Mouse (Mus musculus) naive thymus-derived CD4-positive, alpha-beta T cell, adult 2 months (primary cell): Measurements from ENCODE around the gene Pvalb.

Experiments
- DNase-seq: peaks from one replicate; pipeline ENCODE4 v3.0.0-alpha.2; 2011; ENCODE audit warnings: low read depth

Pvalb gene

GRCm38 (mm10) chr15:78158335-78158734, 47.9 kb downstream of the Pvalb start:
- DNase-seq = no peak

- DNase-seq = no peak
These were observed 48.4 kb downstream of the Pvalb start for GRCm38 (mm10) chr15:78157824-78158223.

DNA sequence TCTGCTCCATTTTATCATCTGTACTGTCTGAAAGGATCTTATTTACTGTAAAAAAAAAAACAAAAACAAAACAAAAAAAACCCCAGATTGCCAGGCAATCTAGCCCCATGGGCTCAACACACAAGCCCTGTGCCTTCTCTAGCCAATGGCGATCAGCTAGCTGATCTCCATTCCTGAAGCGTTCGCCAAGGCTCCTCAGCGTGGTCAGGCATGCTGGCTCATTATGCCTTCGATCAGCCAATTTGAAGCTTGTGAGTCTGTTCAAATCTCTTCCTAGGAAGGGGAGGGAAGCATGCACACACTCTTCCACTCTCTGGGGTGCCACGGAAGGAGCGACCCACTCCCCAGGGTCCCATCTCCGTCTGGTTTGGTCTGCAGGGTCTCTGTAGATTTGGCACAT, 48.9 kb downstream of the Pvalb start:
- no peak for DNase-seq

GRCm38 (mm10) chr15:78155421-78155820, 50.8 kb downstream of the Pvalb start:
- no peak for DNase-seq

DNA sequence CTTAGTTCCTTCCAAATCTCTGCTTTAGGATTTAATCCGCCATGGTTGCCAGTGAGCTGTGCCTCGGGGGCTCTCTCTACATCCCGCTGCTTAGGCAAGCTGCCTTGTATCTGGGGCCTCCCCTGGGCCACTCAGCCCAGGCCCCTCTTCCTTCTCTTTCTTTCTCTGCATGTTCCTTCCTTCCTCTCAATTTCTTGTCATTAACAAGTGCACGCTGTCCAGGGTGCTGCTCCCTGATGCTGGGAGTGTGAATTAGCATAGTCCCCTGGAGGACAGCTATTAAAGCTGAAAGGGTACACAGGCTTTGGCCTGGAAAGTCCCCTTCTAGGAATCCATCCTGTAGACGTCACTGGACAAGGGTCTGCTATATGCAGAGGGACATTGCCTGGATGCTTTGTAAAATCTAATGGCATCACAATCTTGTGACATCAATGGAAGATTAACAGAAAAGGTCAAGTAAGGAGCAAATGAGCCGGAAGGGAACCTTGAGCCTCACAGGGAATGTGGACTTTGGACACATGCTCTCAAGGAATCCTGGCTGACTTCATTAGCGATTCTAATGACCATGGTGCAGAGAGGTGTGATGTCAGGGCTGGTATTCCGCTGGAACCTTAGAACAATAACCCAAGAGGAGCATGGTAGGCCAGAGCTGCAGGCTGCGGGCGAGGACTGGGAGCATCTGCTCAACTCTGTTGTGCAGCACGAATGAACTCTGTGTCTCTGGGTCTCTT, 53.0 kb downstream of the Pvalb start:
- no peak for DNase-seq

DNA sequence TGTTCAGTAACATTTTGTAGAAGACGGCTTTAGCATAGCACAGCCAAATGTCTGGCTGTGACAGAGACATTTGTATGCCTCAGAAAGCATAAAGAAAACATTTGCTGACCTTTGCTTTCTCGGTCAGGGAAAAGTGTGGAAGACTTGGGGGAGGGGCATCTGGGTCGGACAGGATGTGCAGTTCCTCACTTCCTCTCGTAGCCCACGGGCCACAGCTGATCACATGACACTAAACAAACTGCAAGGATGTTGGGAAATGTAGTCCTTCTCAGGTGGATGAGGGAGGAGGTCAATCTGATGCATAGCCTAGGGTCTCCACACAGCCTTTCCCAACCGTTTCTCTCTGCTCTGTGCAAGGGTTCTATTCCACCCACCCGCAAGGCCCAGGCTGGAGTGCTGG, 57.6 kb downstream of the Pvalb start:
- no peak for DNase-seq
